Mouse (Mus musculus): ENCODE results near the gene Cars2. TPM values are rescaled to one million over a fixed set of nuclear protein-coding genes. Genes with fewer than 3 reads are reported as not detected.

The Cars2 gene
- polyA plus RNA-seq, 1 experiment from 2014 or later, result 28.2 TPM

GRCm38 (mm10) chr8:11534494-11534893, 16.1 kb downstream of the Cars2 start:
- Histone ChIP-seq H3K4me1 (replicated peaks) (no peaks in the 10 kb centered on the region), H3K27ac (ENCODE audit: poor library complexity, severe bottlenecking) (no peak overlapping the region), H3K9me3 (replicated peaks) (no peaks in the 10 kb centered on the region), H3K36me3 (peaks cover 57% of the 10 kb centered on the region), H3K9ac (no peak overlapping the region), H3K4me2 (no peak overlapping the region), H3K27me3 (replicated peaks) (no peaks in the 10 kb centered on the region), H3K4me3 (no peak overlapping the region)
- no peak for ATAC-seq (ENCODE audit: insufficient number of reproducible peaks, low FRiP score)
- WGBS, result 55% methylated on average over 9 of the region's 9 CpGs

GRCm38 (mm10) chr8:11530849-11531248, 19.7 kb downstream of the Cars2 start:
- 74% methylated on average over 4 of the region's 4 CpGs for WGBS
- no peak overlapping the region for H3K4me3 ChIP-seq
- no peaks in the 10 kb centered on the region for H3K9me3 ChIP-seq (replicated peaks)
- ATAC-seq (ENCODE audit: insufficient number of reproducible peaks, low FRiP score), result no peak
- H3K27ac ChIP-seq (ENCODE audit: poor library complexity, severe bottlenecking), result no peak overlapping the region
- H3K36me3 ChIP-seq, result peaks cover 62% of the 10 kb centered on the region
- no peak overlapping the region for H3K9ac ChIP-seq
- no peaks in the 10 kb centered on the region for H3K27me3 ChIP-seq (replicated peaks)
- H3K4me1 ChIP-seq (replicated peaks), result no peaks in the 10 kb centered on the region
- no peak overlapping the region for H3K4me2 ChIP-seq

GRCm38 (mm10) chr8:11530155-11530770, 20.3 kb downstream of the Cars2 start:
- WGBS, result 77% methylated on average over 18 of the region's 18 CpGs
- Histone ChIP-seq H3K4me3 (no peak overlapping the region), H3K4me2 (no peak overlapping the region), H3K4me1 (replicated peaks) (no peaks in the 10 kb centered on the region), H3K9ac (no peak overlapping the region), H3K36me3 (peaks cover 66% of the 10 kb centered on the region), H3K27ac (ENCODE audit: poor library complexity, severe bottlenecking) (no peak overlapping the region), H3K27me3 (replicated peaks) (no peaks in the 10 kb centered on the region), H3K9me3 (replicated peaks) (no peaks in the 10 kb centered on the region)
- ATAC-seq (ENCODE audit: insufficient number of reproducible peaks, low FRiP score), result no peak

GRCm38 (mm10) chr8:11523331-11523730, 27.3 kb downstream of the Cars2 start:
- Histone ChIP-seq H3K4me2 (no peak overlapping the region), H3K4me1 (replicated peaks) (no peaks in the 10 kb centered on the region), H3K9me3 (replicated peaks) (no peaks in the 10 kb centered on the region), H3K27ac (ENCODE audit: poor library complexity, severe bottlenecking) (no peak overlapping the region), H3K36me3 (peaks cover 51% of the 10 kb centered on the region), H3K4me3 (no peak overlapping the region), H3K27me3 (replicated peaks) (no peaks in the 10 kb centered on the region), H3K9ac (no peak overlapping the region)
- 71% methylated on average over 3 of the region's 3 CpGs for WGBS
- no peak for ATAC-seq (ENCODE audit: insufficient number of reproducible peaks, low FRiP score)

- no peak for ATAC-seq (ENCODE audit: insufficient number of reproducible peaks, low FRiP score)
- 91% methylated on average over 11 of the region's 11 CpGs for whole genome bisulfite sequencing
- Histone ChIP-seq H3K9me3 (replicated peaks) (no peaks in the 10 kb centered on the region), H3K4me2 (no peak overlapping the region), H3K27ac (ENCODE audit: poor library complexity, severe bottlenecking) (no peak overlapping the region), H3K4me1 (replicated peaks) (no peaks in the 10 kb centered on the region), H3K36me3 (peaks cover 70% of the 10 kb centered on the region), H3K27me3 (replicated peaks) (no peaks in the 10 kb centered on the region), H3K9ac (no peak overlapping the region), H3K4me3 (no peak overlapping the region)
Observed at GRCm38 (mm10) chr8:11518676-11519075, 31.9 kb downstream of the Cars2 start.

- Histone ChIP-seq H3K9me3 (replicated peaks) (no peaks in the 10 kb centered on the region), H3K27me3 (replicated peaks) (no peaks in the 10 kb centered on the region), H3K27ac (ENCODE audit: poor library complexity, severe bottlenecking) (no peak overlapping the region), H3K4me2 (no peak overlapping the region), H3K36me3 (peaks cover 76% of the 10 kb centered on the region), H3K9ac (no peak overlapping the region), H3K4me3 (no peak overlapping the region), H3K4me1 (replicated peaks) (no peaks in the 10 kb centered on the region)
- no peak for ATAC-seq (ENCODE audit: insufficient number of reproducible peaks, low FRiP score)
- 85% methylated on average over 6 of the region's 6 CpGs for WGBS
Observed at GRCm38 (mm10) chr8:11518056-11518396, 32.6 kb downstream of the Cars2 start.

- Histone ChIP-seq H3K27me3 (replicated peaks) (no peaks in the 10 kb centered on the region), H3K4me3 (no peak overlapping the region), H3K27ac (ENCODE audit: poor library complexity, severe bottlenecking) (no peak overlapping the region), H3K36me3 (peaks cover 82% of the 10 kb centered on the region), H3K4me1 (replicated peaks) (no peaks in the 10 kb centered on the region), H3K9ac (no peak overlapping the region), H3K9me3 (replicated peaks) (no peaks in the 10 kb centered on the region), H3K4me2 (no peak overlapping the region)
- no peak for ATAC-seq (ENCODE audit: insufficient number of reproducible peaks, low FRiP score)
- WGBS, result 80% methylated on average over 16 of the region's 16 CpGs
Observed at GRCm38 (mm10) chr8:11517366-11518055, 33.1 kb downstream of the Cars2 start.

GRCm38 (mm10) chr8:11516292-11516691, 34.3 kb downstream of the Cars2 start:
- Histone ChIP-seq H3K36me3 (peaks cover 84% of the 10 kb centered on the region), H3K4me2 (no peak overlapping the region), H3K27ac (ENCODE audit: poor library complexity, severe bottlenecking) (no peak overlapping the region), H3K27me3 (replicated peaks) (no peaks in the 10 kb centered on the region), H3K4me1 (replicated peaks) (no peaks in the 10 kb centered on the region), H3K9ac (no peak overlapping the region), H3K9me3 (replicated peaks) (no peaks in the 10 kb centered on the region), H3K4me3 (no peak overlapping the region)
- WGBS, result 93% methylated on average over 9 of the region's 9 CpGs
- no peak for ATAC-seq (ENCODE audit: insufficient number of reproducible peaks, low FRiP score)

- H3K9ac ChIP-seq, result no peak overlapping the region
- peaks cover 95% of the 10 kb centered on the region for H3K36me3 ChIP-seq
- no peak; the same call in 1 of the 2 replicates for ATAC-seq (ENCODE audit: insufficient number of reproducible peaks, low FRiP score)
- no peak overlapping the region for H3K27ac ChIP-seq (ENCODE audit: poor library complexity, severe bottlenecking)
- H3K4me3 ChIP-seq, result no peak overlapping the region
- H3K4me2 ChIP-seq, result no peak overlapping the region
- H3K27me3 ChIP-seq (replicated peaks), result no peaks in the 10 kb centered on the region
- no peaks in the 10 kb centered on the region for H3K9me3 ChIP-seq (replicated peaks)
- H3K4me1 ChIP-seq (replicated peaks), result 0 out of 2 replicates have a peak, but pooled peaks cover 4% of the 10 kb centered on the region
- WGBS, result 90% methylated on average over 5 of the region's 5 CpGs
Observed at GRCm38 (mm10) chr8:11513247-11513646, 37.3 kb downstream of the Cars2 start.

GRCm38 (mm10) chr8:11512711-11513110, 37.9 kb downstream of the Cars2 start:
- Histone ChIP-seq H3K27ac (ENCODE audit: poor library complexity, severe bottlenecking) (no peak overlapping the region), H3K36me3 (peaks cover 96% of the 10 kb centered on the region), H3K9me3 (replicated peaks) (no peaks in the 10 kb centered on the region), H3K27me3 (replicated peaks) (no peaks in the 10 kb centered on the region), H3K4me3 (no peak overlapping the region), H3K4me2 (no peak overlapping the region), H3K4me1 (replicated peaks) (0 out of 2 replicates have a peak, but pooled peaks cover 4% of the 10 kb centered on the region), H3K9ac (no peak overlapping the region)
- WGBS, result 74% methylated on average over 9 of the region's 9 CpGs
- no peak for ATAC-seq (ENCODE audit: insufficient number of reproducible peaks, low FRiP score)

- Histone ChIP-seq H3K27me3 (replicated peaks) (no peaks in the 10 kb centered on the region), H3K4me3 (no peak overlapping the region), H3K9ac (no peak overlapping the region; the same call in 1 of the 2 replicates), H3K9me3 (replicated peaks) (no peaks in the 10 kb centered on the region), H3K27ac (ENCODE audit: poor library complexity, severe bottlenecking) (no peak overlapping the region), H3K4me1 (replicated peaks) (0 out of 2 replicates have a peak, but pooled peaks cover 4% of the 10 kb centered on the region), H3K36me3 (peaks cover 96% of the 10 kb centered on the region), H3K4me2 (no peak overlapping the region)
- 73% methylated on average over 5 of the region's 5 CpGs for WGBS
- no peak for ATAC-seq (ENCODE audit: insufficient number of reproducible peaks, low FRiP score)
Observed at GRCm38 (mm10) chr8:11510971-11511370, 39.6 kb downstream of the Cars2 start.

All from heart, embryonic 12.5 days (tissue).